ENCODE assay signal across 15 mouse cellular contexts in genomic region chr12:89954441-89955070, GRCm38 (mm10).
DNase-seq lines count a peak whose midpoint lies in the region; ATAC-seq and TF ChIP-seq lines count a peak whose summit lies in the region.
"Had no signal": no experiment of that assay in that cellular context is flagged by ENCODE, and none has a peak within 500 bp of the region (broad histone marks: within the 10 kb centered on the region; RNA-seq: fewer than 3 reads in every experiment).

No protein-coding gene starts in this region.

- no peak overlapping the region for H3K4me3 ChIP-seq in hindbrain, embryonic 16.5 days (ENCODE audit: low read length)
- H3K4me3 ChIP-seq in hindbrain, embryonic 10.5 days: no peak overlapping the region
- H3K4me3 ChIP-seq in layer of hippocampus, adult 2 months: no peak overlapping the region
- H3K4me3 ChIP-seq: intestine, embryonic 15.5 days; limb, embryonic 12.5 days had no signal

- H3K4me2 ChIP-seq in hindbrain, embryonic 16.5 days (ENCODE audit: low read length): no peak overlapping the region
- H3K4me2 ChIP-seq: intestine, embryonic 15.5 days; limb, embryonic 12.5 days had no signal

- 64% methylated on average over 5 of the region's 5 CpGs for WGBS in hindbrain, embryonic 16.5 days
- 76% methylated on average over 5 of the region's 5 CpGs for WGBS in hindbrain, embryonic 10.5 days

- no peaks in the 10 kb centered on the region for H3K4me1 ChIP-seq in hindbrain, embryonic 16.5 days (ENCODE audit: control insufficient read depth, insufficient read depth, low read depth, low read length)
- no peaks in the 10 kb centered on the region for H3K4me1 ChIP-seq in hindbrain, embryonic 10.5 days (replicated peaks)
- H3K4me1 ChIP-seq: intestine, embryonic 15.5 days; limb, embryonic 12.5 days had no signal

- H3K9me3 ChIP-seq in hindbrain, embryonic 16.5 days (ENCODE audit: control insufficient read depth, low read length): no peaks in the 10 kb centered on the region
- no peaks in the 10 kb centered on the region for H3K9me3 ChIP-seq in hindbrain, embryonic 10.5 days
- H3K9me3 ChIP-seq: intestine, embryonic 15.5 days; limb, embryonic 12.5 days had no signal

- no peak overlapping the region for H3K9ac ChIP-seq in hindbrain, embryonic 16.5 days (ENCODE audit: low read depth, low read length)
- H3K9ac ChIP-seq: intestine, embryonic 15.5 days; limb, embryonic 12.5 days had no signal

- no peaks in the 10 kb centered on the region for H3K27me3 ChIP-seq in hindbrain, embryonic 16.5 days (replicated peaks; ENCODE audit: control insufficient read depth, insufficient read depth, low read length)
- H3K27me3 ChIP-seq in hindbrain, embryonic 10.5 days (ENCODE audit: insufficient read depth, poor library complexity, severe bottlenecking): no peaks in the 10 kb centered on the region
- H3K27me3 ChIP-seq: intestine, embryonic 15.5 days; limb, embryonic 12.5 days had no signal

- H3K27ac ChIP-seq in hindbrain, embryonic 16.5 days (ENCODE audit: low read depth, low read length): no peak overlapping the region
- no peak overlapping the region for H3K27ac ChIP-seq in hindbrain, embryonic 10.5 days
- no peak overlapping the region for H3K27ac ChIP-seq in layer of hippocampus, adult 2 months
- H3K27ac ChIP-seq: intestine, embryonic 15.5 days; limb, embryonic 12.5 days had no signal

- no peak for TF ChIP-seq CTCF in layer of hippocampus, adult 2 months (conservative IDR thresholded peaks at IDR 0.05)

- no peak for DNase-seq in hindbrain, embryonic 10.5 days (ENCODE audit: low spot score)
- DNase-seq in cerebellum, adult 11 months: peak; percentile 67
- peak; percentile 66 to 71 for DNase-seq in cerebellum, postnatal 36 days
- DNase-seq in thymus, postnatal 0 days (ENCODE audit: low spot score): peak; percentile 43
- no peak for DNase-seq in kidney, postnatal 4 days
- no peak for DNase-seq in layer of hippocampus, adult 2 months (ENCODE audit: low spot score in 2 of 2)
- DNase-seq in right cerebral cortex, postnatal 4 days: no peak
- DNase-seq: adrenal gland, postnatal 10 days; heart, adult 11 months; kidney, postnatal 25 days; lung, postnatal 4 days; right cerebral cortex, postnatal 25 days had no signal

- H3K36me3 ChIP-seq in hindbrain, embryonic 16.5 days (ENCODE audit: control insufficient read depth, insufficient read depth, low read length): no peaks in the 10 kb centered on the region
- H3K36me3 ChIP-seq in hindbrain, embryonic 10.5 days: no peaks in the 10 kb centered on the region
- H3K36me3 ChIP-seq: intestine, embryonic 15.5 days; limb, embryonic 12.5 days had no signal

- ATAC-seq in hindbrain, embryonic 16.5 days: peak; percentile 60
- ATAC-seq: intestine, embryonic 15.5 days had no signal

Comparison
In these comparisons a context has a peak if more than half of its experiments do, and no peak if none do; other contexts are left out.
1. DNase-seq: peak in cerebellum, adult 11 months (single experiment), cerebellum, postnatal 36 days (2 of 2) and thymus, postnatal 0 days (single experiment); none in hindbrain, embryonic 10.5 days (single experiment), kidney, postnatal 4 days (0 of 2), layer of hippocampus, adult 2 months (0 of 2) and right cerebral cortex, postnatal 4 days (single experiment).